Mouse (Mus musculus) erythroblast, embryonic 14.5 days (primary cell): Measurements from ENCODE around the gene Alox5. TPM values are rescaled to one million over a fixed set of nuclear protein-coding genes. Genes with fewer than 3 reads are reported as not detected.

Experiments
- H3K27me3 ChIP-seq: 2 replicates; pipeline ENCODE4 v1.6.1; 2012; ENCODE audit warnings: inconsistent platforms; ENCODE audit not compliant: control insufficient read depth
- H3K36me3 ChIP-seq: 2 replicates; pipeline ENCODE4 v1.6.1; 2012; ENCODE audit warnings: mild to moderate bottlenecking, inconsistent platforms; ENCODE audit not compliant: control insufficient read depth
- H3K4me1 ChIP-seq: 2 replicates; pipeline ENCODE4 v1.6.1; 2012; ENCODE audit warnings: inconsistent platforms; ENCODE audit not compliant: control insufficient read depth
- H3K4me3 ChIP-seq: replicated peaks from 2 replicates; pipeline ENCODE3; 2012; ENCODE audit warnings: moderate library complexity, mild to moderate bottlenecking, inconsistent platforms
- H3K9me3 ChIP-seq: 2 replicates; pipeline ENCODE4 v1.6.1; 2012; ENCODE audit warnings: low read length, inconsistent platforms, mixed read lengths; ENCODE audit not compliant: control insufficient read depth
- GATA1 ChIP-seq: IDR thresholded peaks from 2 replicates; pipeline ENCODE4 v1.6.1; 2012; ENCODE audit warnings: low read length, inconsistent platforms, mixed read lengths
- TAL1 ChIP-seq: IDR thresholded peaks from 3 replicates; pipeline ENCODE4 v1.6.1; 2012; ENCODE audit warnings: low read length, inconsistent platforms, mixed read lengths
- polyA plus RNA-seq: library from polyadenylated mRNA; stranded (reverse); fragments of >175 nt; gene quantifications from 2 replicates; pipeline ENCODE4 v1.2.3, GENCODE M21; 2012

Alox5 gene
- polyA plus RNA-seq, 1 experiment: 0.08 TPM

- TF ChIP-seq TAL1 (no peak), GATA1 (no peak)
- Histone ChIP-seq H3K4me3 (no peak overlapping the region), H3K27me3 (no peaks in the 10 kb centered on the region), H3K4me1 (no peaks in the 10 kb centered on the region), H3K36me3 (no peaks in the 10 kb centered on the region), H3K9me3 (no peaks in the 10 kb centered on the region)
These were observed 38.0 kb downstream of the Alox5 start for GRCm38 (mm10) chr6:116422991-116423390.

- no peaks in the 10 kb centered on the region for H3K9me3 ChIP-seq
- H3K27me3 ChIP-seq: no peaks in the 10 kb centered on the region
- peaks cover 10% of the 10 kb centered on the region for H3K4me1 ChIP-seq
- no peak for TF ChIP-seq GATA1
- no peak for TF ChIP-seq TAL1
- no peaks in the 10 kb centered on the region for H3K36me3 ChIP-seq
- no peak overlapping the region for H3K4me3 ChIP-seq
These were observed 40.7 kb downstream of the Alox5 start for GRCm38 (mm10) chr6:116420271-116420670.

- no peak for TF ChIP-seq TAL1
- no peak for TF ChIP-seq GATA1
- H3K36me3 ChIP-seq: no peaks in the 10 kb centered on the region
- peaks cover 14% of the 10 kb centered on the region for H3K4me1 ChIP-seq
These were observed 41.3 kb downstream of the Alox5 start for GRCm38 (mm10) chr6:116419699-116420098.

GRCm38 (mm10) chr6:116418487-116418886, 42.5 kb downstream of the Alox5 start:
- H3K27me3 ChIP-seq: no peaks in the 10 kb centered on the region
- H3K4me3 ChIP-seq: no peak overlapping the region
- peaks cover 5% of the 10 kb centered on the region for H3K36me3 ChIP-seq
- TF ChIP-seq TAL1 (no peak), GATA1 (no peak)
- H3K9me3 ChIP-seq: no peaks in the 10 kb centered on the region
- peaks cover 18% of the 10 kb centered on the region for H3K4me1 ChIP-seq

More at GRCm38 (mm10) chr6:116419699-116420098, 41.3 kb downstream of the Alox5 start:
- H3K4me3 ChIP-seq: no peak overlapping the region
- no peaks in the 10 kb centered on the region for H3K9me3 ChIP-seq
- no peaks in the 10 kb centered on the region for H3K27me3 ChIP-seq

GRCm38 (mm10) chr6:116417518-116418315, 43.3 kb downstream of the Alox5 start:
- no peaks in the 10 kb centered on the region for H3K9me3 ChIP-seq

GRCm38 (mm10) chr6:116416000-116416552, 44.9 kb downstream of the Alox5 start:
- Histone ChIP-seq H3K9me3 (no peaks in the 10 kb centered on the region), H3K27me3 (no peaks in the 10 kb centered on the region), H3K4me1 (peaks cover 18% of the 10 kb centered on the region), H3K36me3 (peaks cover 29% of the 10 kb centered on the region), H3K4me3 (no peak overlapping the region)
- no peak for TF ChIP-seq TAL1
- no peak for TF ChIP-seq GATA1

More at GRCm38 (mm10) chr6:116417518-116418315, 43.3 kb downstream of the Alox5 start:
- H3K27me3 ChIP-seq: no peaks in the 10 kb centered on the region
- H3K36me3 ChIP-seq: peaks cover 12% of the 10 kb centered on the region
- no peak for TF ChIP-seq TAL1
- TF ChIP-seq GATA1: no peak
- no peak overlapping the region for H3K4me3 ChIP-seq
- H3K4me1 ChIP-seq: peaks cover 18% of the 10 kb centered on the region

- peaks cover 37% of the 10 kb centered on the region for H3K36me3 ChIP-seq
- no peaks in the 10 kb centered on the region for H3K9me3 ChIP-seq
- TF ChIP-seq TAL1 (no peak), GATA1 (no peak)
- H3K4me3 ChIP-seq: no peak overlapping the region
- H3K27me3 ChIP-seq: no peaks in the 10 kb centered on the region
- H3K4me1 ChIP-seq: peaks cover 18% of the 10 kb centered on the region
These were observed 45.8 kb downstream of the Alox5 start for GRCm38 (mm10) chr6:116415126-116415676.

- H3K4me1 ChIP-seq: peaks cover 18% of the 10 kb centered on the region
- TF ChIP-seq GATA1: no peak
- TF ChIP-seq TAL1: no peak
- no peaks in the 10 kb centered on the region for H3K27me3 ChIP-seq
- no peak overlapping the region for H3K4me3 ChIP-seq
- peaks cover 62% of the 10 kb centered on the region for H3K36me3 ChIP-seq
- H3K9me3 ChIP-seq: no peaks in the 10 kb centered on the region
These were observed 48.2 kb downstream of the Alox5 start for GRCm38 (mm10) chr6:116412546-116413325.

GRCm38 (mm10) chr6:116411716-116412115, 49.3 kb downstream of the Alox5 start:
- H3K4me3 ChIP-seq: no peak overlapping the region
- TF ChIP-seq TAL1 (no peak), GATA1 (no peak)

More at GRCm38 (mm10) chr6:116411716-116412115, 49.3 kb downstream of the Alox5 start:
- H3K9me3 ChIP-seq: no peaks in the 10 kb centered on the region
- peaks cover 14% of the 10 kb centered on the region for H3K4me1 ChIP-seq
- peaks cover 72% of the 10 kb centered on the region for H3K36me3 ChIP-seq
- no peaks in the 10 kb centered on the region for H3K27me3 ChIP-seq
